Mouse (Mus musculus): ENCODE data around the gene Aim2.
A peak's percentile ranks its signal among the peaks of the same experiment; 100 is the strongest.

Gene Aim2

GRCm38 (mm10) chr1:173389901-173390401 lies 39.3 kb downstream of the Aim2 start:
- peak; percentile 76 to 90 for DNase-seq (ENCODE audit: low spot score in 2 of 2)

GRCm38 (mm10) chr1:173391754-173392153 lies 41.1 kb downstream of the Aim2 start:
- DNase-seq (ENCODE audit: low spot score in 2 of 2) = no peak

DNA sequence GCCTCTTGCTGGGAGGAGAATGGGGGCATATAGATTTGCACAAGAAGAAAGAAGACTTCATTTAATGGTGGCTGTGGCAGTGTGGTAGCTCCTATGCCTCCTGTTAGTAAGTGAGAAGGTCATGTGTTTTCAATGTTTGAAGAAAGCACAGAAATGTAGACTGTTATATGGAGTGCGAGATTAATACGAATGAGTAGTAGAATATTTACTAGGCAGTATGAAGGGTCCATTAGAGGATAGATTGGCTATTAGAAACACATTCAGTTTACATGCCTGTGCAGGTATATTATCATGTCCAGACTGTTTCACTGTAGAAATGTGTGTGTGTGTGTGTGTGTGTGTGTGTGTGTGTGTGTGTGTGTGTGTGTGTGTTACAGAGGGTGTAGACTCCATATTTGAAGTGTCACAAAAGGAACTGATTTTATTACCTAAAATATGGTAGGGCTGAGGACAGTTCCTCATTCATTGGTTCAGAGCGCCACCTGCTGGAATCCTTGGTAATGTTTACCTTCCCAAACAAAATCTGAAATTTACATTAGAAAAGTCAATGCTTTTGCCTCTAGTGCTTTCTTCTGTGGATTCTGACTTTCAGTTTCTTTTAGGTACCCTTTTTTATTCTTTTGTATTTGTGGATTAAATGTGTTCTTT lies 47.8 kb downstream of the Aim2 start:
- DNase-seq (ENCODE audit: low spot score in 2 of 2) = peak; percentile 56 to 77

- DNase-seq (ENCODE audit: low spot score in 2 of 2) = no peak
Measured at GRCm38 (mm10) chr1:173404696-173405309, 54.1 kb downstream of the Aim2 start.

DNA sequence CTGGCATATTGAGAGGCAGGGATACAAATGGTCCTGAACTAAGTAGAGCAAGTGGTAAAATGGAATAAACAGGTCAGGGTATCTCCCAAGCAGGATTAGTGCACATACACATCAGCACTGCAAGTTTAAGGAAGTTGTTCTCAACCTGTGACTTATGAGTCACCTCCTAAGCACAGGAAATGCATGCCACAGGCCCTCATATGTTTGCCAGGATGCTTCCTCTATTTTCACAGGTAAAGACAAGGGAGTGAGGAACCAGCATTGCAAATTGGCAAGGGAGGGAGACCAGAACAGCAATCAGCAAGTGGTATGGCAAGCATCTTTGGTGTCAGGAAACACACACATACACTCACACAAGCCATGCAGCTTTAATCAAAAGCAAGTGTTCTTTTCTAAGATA lies 58.4 kb downstream of the Aim2 start:
- DNase-seq (ENCODE audit: low spot score in 2 of 2) = no peak

DNA sequence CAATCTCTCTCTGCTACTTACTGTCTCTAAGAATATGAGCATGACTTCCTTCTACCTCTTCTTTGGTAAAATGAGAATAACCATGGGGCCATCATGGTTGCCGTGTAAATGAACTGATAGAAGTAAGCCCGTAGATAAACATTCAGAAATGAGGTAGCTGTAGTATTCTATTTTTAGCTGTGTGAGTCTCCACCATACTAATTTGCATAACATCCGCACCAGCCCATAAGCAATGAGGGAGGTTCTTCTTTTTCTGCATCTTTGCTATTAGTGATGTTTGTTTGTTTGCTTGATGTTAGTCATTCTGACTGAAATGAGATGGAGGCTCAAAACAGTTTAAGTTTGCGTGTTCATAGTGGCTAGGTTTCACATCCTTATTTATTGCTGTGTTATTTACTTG lies 61.2 kb downstream of the Aim2 start:
- DNase-seq (ENCODE audit: low spot score in 2 of 2) = no peak

DNA sequence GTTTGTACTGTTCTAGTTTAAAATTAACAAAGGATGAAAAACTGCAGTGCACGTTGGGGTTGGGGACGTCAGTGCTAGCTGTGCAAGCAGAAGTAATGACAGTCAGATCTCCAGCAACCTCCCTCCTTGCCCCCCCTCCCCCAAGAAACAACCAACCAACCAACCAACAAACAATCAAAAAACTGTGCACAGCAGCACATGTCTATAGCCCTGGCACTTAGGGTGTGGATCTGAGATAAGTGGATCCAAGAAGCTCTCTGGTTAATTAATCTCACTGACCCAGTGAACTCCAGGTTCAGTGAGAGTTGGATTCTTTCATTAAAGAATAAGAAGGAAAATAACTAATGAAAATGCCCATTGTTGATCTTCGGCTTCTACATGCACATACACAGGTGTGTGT lies 64.0 kb downstream of the Aim2 start:
- DNase-seq (ENCODE audit: low spot score in 2 of 2) = no peak

DNA sequence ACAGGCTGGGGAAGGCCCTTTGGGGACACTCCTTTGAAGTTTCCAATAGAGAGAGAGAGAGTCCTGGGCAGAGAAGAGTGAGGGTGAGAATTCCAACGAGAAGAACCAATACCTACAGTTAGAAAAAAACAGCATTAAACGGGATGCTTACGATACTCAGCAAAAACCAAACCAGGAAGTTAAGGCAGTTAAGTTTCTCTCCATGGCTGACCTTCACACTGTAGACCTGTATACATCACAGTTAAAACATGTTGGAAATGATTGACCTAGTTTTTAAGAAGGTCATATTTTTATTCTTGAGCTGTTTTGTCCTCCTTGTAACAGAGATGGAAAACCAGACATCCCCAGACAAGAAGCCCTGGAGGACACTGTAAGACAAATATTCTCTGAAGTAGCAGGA lies 67.8 kb downstream of the Aim2 start:
- no peak for DNase-seq (ENCODE audit: low spot score in 2 of 2)

- no peak for DNase-seq (ENCODE audit: low spot score in 2 of 2)
Measured at GRCm38 (mm10) chr1:173418936-173419621, 68.4 kb downstream of the Aim2 start.

DNA sequence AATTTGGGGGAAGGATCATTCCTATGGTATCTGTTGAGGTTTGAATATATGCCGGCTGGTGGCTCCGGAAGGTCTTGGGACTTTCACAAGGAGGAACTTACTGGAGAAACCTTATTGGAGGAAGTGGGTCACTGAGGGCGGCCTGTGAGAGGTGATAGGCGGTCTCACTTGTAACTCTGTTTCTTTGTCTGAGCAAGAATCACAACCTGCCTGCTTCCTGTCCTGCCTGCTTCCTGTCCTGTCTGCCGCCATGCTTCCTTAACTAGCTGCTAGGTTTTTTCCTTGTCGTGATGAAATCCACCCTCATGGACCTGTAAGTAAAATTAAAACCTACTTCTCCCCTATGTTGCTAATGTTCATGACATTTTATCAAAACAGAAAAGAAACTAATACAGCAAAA lies 69.7 kb downstream of the Aim2 start:
- no peak for DNase-seq (ENCODE audit: low spot score in 2 of 2)

DNA sequence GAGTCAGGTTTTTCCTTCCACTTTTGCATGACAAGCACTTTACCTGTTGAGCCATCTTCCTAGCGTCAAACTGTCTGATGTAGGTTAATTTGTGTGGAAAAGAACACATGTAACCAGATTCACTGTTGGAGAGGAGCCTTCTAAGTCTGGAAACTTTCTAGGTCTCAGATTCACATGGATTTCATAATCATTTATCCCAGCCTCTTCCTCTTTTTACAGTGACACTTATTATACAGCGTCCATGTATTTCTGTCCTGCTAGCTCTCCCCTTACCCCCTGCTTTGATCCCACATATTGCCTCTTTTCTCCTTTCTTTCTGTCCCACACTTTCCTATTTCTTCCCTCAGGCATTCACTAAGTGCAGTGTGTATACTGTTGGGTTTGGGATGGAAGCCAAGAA lies 75.7 kb downstream of the Aim2 start:
- DNase-seq (ENCODE audit: low spot score in 2 of 2) = no peak

DNA sequence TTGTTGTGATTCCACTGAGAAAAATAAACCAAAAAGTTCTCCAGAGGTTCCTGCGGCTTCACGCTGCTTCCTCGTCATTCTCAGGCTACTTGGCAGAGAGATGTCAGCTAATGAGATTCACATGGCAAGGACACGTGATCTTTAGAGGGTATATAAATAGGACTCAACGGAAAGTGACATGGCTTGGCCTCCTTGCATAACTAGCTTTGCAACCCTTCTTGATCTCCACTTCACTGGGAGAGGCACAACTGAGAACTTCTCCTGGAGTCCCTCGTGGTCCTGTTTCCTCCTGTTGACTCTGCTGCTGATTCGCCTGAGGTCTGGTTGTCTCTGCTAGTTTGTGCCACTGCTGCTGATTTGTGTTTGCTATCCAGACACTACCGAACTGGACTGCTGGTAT lies 76.7 kb downstream of the Aim2 start:
- no peak for DNase-seq (ENCODE audit: low spot score in 2 of 2)

GRCm38 (mm10) chr1:173429995-173430699 lies 79.5 kb downstream of the Aim2 start:
- no peak for DNase-seq (ENCODE audit: low spot score in 2 of 2)

GRCm38 (mm10) chr1:173432411-173432810 lies 81.7 kb downstream of the Aim2 start:
- DNase-seq (ENCODE audit: low spot score in 2 of 2) = no peak

DNA sequence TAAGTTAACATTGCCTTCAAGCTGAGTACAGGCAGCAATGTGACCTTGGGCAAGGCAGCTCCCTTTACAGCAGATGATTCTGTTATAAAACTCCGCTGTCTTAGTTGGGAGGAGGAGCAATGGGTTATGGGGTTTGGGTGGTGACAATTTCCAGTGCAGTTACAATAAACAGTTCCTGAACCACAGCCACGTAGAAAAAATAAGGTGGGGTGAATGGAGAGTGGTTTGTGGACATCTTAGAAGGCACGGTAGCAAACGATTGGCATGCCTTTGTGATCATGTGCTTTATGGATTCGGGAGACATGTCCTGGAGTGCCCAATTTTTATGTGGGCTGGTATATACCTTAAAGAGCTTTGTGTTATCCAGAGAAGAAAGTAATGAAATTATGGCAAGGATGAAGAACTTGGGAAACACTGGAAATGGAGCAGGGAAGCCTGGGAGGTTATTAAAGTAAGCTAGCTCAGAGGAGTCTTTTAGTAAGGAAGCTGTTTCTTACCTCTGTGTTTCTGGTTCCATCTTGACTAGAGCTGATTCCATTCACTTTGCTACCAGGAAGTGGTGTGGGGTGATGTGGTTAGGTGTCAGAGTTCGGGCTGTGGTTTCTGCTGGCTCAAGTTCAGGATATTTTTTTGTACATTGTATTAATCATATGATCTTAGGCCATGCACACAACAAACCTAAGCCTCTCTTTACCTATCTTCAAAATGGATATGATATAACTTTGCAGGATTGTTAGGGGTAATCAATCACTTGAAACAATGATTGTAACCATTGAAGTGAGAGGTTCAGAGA lies 86.7 kb downstream of the Aim2 start:
- DNase-seq (ENCODE audit: low spot score in 2 of 2) = no peak

- no peak for DNase-seq (ENCODE audit: low spot score in 2 of 2)
Measured at GRCm38 (mm10) chr1:173440681-173441080, 90.0 kb downstream of the Aim2 start.

- no peak for DNase-seq (ENCODE audit: low spot score in 2 of 2)
Measured at GRCm38 (mm10) chr1:173441210-173441609, 90.5 kb downstream of the Aim2 start.

GRCm38 (mm10) chr1:173443061-173443460 lies 92.4 kb downstream of the Aim2 start:
- DNase-seq (ENCODE audit: low spot score in 2 of 2) = no peak

GRCm38 (mm10) chr1:173447067-173447466 lies 96.4 kb downstream of the Aim2 start:
- DNase-seq (ENCODE audit: low spot score in 2 of 2) = no peak

- no peak for DNase-seq (ENCODE audit: low spot score in 2 of 2)
Measured at GRCm38 (mm10) chr1:173450621-173451020, 99.9 kb downstream of the Aim2 start.

- DNase-seq (ENCODE audit: low spot score in 2 of 2) = no peak
Measured at GRCm38 (mm10) chr1:173451665-173452064, 101.0 kb downstream of the Aim2 start.
